Mouse (Mus musculus): Measurements from ENCODE around the gene Gm10553. TPM values are rescaled to one million over a fixed set of nuclear protein-coding genes. Genes with fewer than 3 reads are reported as not detected.

The Gm10553 gene
- total RNA-seq, 2 experiments from 2014 or later: not detected

Other genes starting within 250 kb of the Gm10553 start
- gene Slc16a14, start 165.0 kb upstream of the Gm10553 start, total RNA-seq (2021): 10 to 100 TPM; 11.7 to 12.4 TPM
- not detected for gene A530032D15Rik, start 9.7 kb downstream of the Gm10553 start, total RNA-seq (2021)
- under 1 TPM; 0.50 to 0.86 TPM for gene C130026I21Rik, start 170.4 kb downstream of the Gm10553 start, total RNA-seq (2021)